Mouse (Mus musculus): ENCODE data around the gene Atg3. TPM values are rescaled to one million over a fixed set of nuclear protein-coding genes. Genes with fewer than 3 reads are reported as not detected.

Atg3 gene
- polyA plus RNA-seq, 1 experiment from 2014 or later = 39.1 TPM

GRCm38 (mm10) chr16:45222771-45223170 is 64.2 kb downstream of the Atg3 start:
- no peaks in the 10 kb centered on the region for H3K36me3 ChIP-seq
- 58% methylated on average over 3 of the region's 3 CpGs for WGBS
- H3K4me1 ChIP-seq = no peaks in the 10 kb centered on the region
- H3K27me3 ChIP-seq = no peaks in the 10 kb centered on the region
- H3K9ac ChIP-seq = no peak overlapping the region
- H3K4me3 ChIP-seq = no peak overlapping the region
- H3K4me2 ChIP-seq = no peak overlapping the region
- H3K9me3 ChIP-seq = no peaks in the 10 kb centered on the region
- no peak overlapping the region for H3K27ac ChIP-seq
- no peak for ATAC-seq (ENCODE audit: borderline replicate concordance, extremely low read depth, low FRiP score, low TSS enrichment)

- H3K27me3 ChIP-seq = no peaks in the 10 kb centered on the region
- WGBS = 51% methylated on average over 10 of the region's 10 CpGs
- no peaks in the 10 kb centered on the region for H3K9me3 ChIP-seq
- no peak within 1 kb of the TSS for H3K4me2 ChIP-seq
- no peak for ATAC-seq (ENCODE audit: borderline replicate concordance, extremely low read depth, low FRiP score, low TSS enrichment)
- no peaks in the 10 kb centered on the region for H3K4me1 ChIP-seq
- H3K4me3 ChIP-seq = no peak within 1 kb of the TSS
- H3K9ac ChIP-seq = no peak within 1 kb of the TSS
- no peak within 1 kb of the TSS for H3K27ac ChIP-seq
- H3K36me3 ChIP-seq = no peaks in the 10 kb centered on the region
Observed at GRCm38 (mm10) chr16:45223648-45224388, 65.2 kb downstream of the Atg3 start, which contains the start of gene Btla. Gene Btla (plus strand): TSS chr16:45224315.

- no peaks in the 10 kb centered on the region for H3K36me3 ChIP-seq
- no peak for ATAC-seq (ENCODE audit: borderline replicate concordance, extremely low read depth, low FRiP score, low TSS enrichment)
- no peak overlapping the region for H3K4me2 ChIP-seq
- no peak overlapping the region for H3K4me3 ChIP-seq
- no peak overlapping the region for H3K27ac ChIP-seq
- no peak overlapping the region for H3K9ac ChIP-seq
- no peaks in the 10 kb centered on the region for H3K27me3 ChIP-seq
- no peaks in the 10 kb centered on the region for H3K4me1 ChIP-seq
- no peaks in the 10 kb centered on the region for H3K9me3 ChIP-seq
- 62% methylated on average over 4 of the region's 4 CpGs for WGBS
Observed at GRCm38 (mm10) chr16:45224431-45225008, 65.9 kb downstream of the Atg3 start.

- Histone ChIP-seq H3K9ac (no peak overlapping the region), H3K9me3 (no peaks in the 10 kb centered on the region), H3K36me3 (no peaks in the 10 kb centered on the region), H3K27ac (no peak overlapping the region), H3K4me2 (no peak overlapping the region), H3K4me3 (no peak overlapping the region), H3K4me1 (no peaks in the 10 kb centered on the region), H3K27me3 (no peaks in the 10 kb centered on the region)
- 81% methylated on average over 1 of the region's 1 CpGs for WGBS
- ATAC-seq (ENCODE audit: borderline replicate concordance, extremely low read depth, low FRiP score, low TSS enrichment) = no peak
Observed at GRCm38 (mm10) chr16:45227002-45227401, 68.4 kb downstream of the Atg3 start.

- Histone ChIP-seq H3K4me1 (no peaks in the 10 kb centered on the region), H3K4me3 (no peak overlapping the region), H3K36me3 (no peaks in the 10 kb centered on the region), H3K9me3 (no peaks in the 10 kb centered on the region), H3K9ac (no peak overlapping the region), H3K27me3 (no peaks in the 10 kb centered on the region), H3K4me2 (no peak overlapping the region), H3K27ac (no peak overlapping the region)
- 86% methylated on average over 1 of the region's 1 CpGs for WGBS
- ATAC-seq (ENCODE audit: borderline replicate concordance, extremely low read depth, low FRiP score, low TSS enrichment) = no peak
Observed at GRCm38 (mm10) chr16:45231296-45231695, 72.7 kb downstream of the Atg3 start.

DNA sequence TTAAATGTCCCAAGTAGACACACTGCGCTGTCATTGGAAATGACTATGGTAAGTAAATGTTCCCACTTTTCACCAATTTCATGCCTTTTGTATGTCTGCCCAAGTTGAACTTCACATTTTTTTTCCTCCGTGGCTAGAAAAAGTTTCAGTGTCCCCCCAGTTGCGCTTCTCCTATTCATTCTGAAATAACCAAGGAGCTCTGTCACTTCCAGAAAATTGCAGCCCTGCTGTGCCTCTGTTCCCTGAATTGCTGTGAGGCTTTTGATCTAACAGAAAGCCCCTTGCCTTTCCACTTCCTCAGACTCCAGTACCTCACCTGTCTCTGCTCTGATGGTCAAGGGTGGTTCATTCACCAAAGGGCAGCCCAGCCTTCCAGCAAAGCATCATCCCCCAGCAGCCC is 74.4 kb downstream of the Atg3 start:
- no peak for ATAC-seq (ENCODE audit: borderline replicate concordance, extremely low read depth, low FRiP score, low TSS enrichment)
- WGBS = 82% methylated on average over 3 of the region's 3 CpGs
- no peak overlapping the region for H3K4me3 ChIP-seq
- no peaks in the 10 kb centered on the region for H3K9me3 ChIP-seq
- no peaks in the 10 kb centered on the region for H3K4me1 ChIP-seq
- no peaks in the 10 kb centered on the region for H3K27me3 ChIP-seq
- H3K4me2 ChIP-seq = no peak overlapping the region
- no peak overlapping the region for H3K27ac ChIP-seq
- no peaks in the 10 kb centered on the region for H3K36me3 ChIP-seq
- no peak overlapping the region for H3K9ac ChIP-seq

Other genes with a start within 250 kb of the Atg3 start
- gene Cd200r3, start 215.1 kb upstream of the Atg3 start, polyA plus RNA-seq (2015; fragmentation: Nextera tagmentation; extraction: Ambion mirVana) = 0.40 and 0.49 TPM in 2 replicates
- gene Ccdc80, start 65.4 kb upstream of the Atg3 start, polyA plus RNA-seq (2015; fragmentation: Nextera tagmentation; extraction: Ambion mirVana) = 73.1 and 73.5 TPM in 2 replicates
- gene Slc35a5, start 79 bp upstream of the Atg3 start, polyA plus RNA-seq (2015; fragmentation: Nextera tagmentation; extraction: Ambion mirVana) = 16.1 and 23.1 TPM in 2 replicates
- gene Btla, start 65.5 kb downstream of the Atg3 start, polyA plus RNA-seq (2015; fragmentation: Nextera tagmentation; extraction: Ambion mirVana) = 0.10 TPM in 2 replicates